Mouse (Mus musculus) forebrain, embryonic 15.5 days (tissue): ENCODE measurements at regions not wholly inside any gene's neighbourhood (a gene's known extent, or its start where the extent isn't known, plus 50 kb on each side); places are given as distances from the start of the nearest gene placed in this dataset.
A peak's percentile ranks its signal among the peaks of the same experiment; 100 is the strongest.

ENCODE experiments used
- ATAC-seq: fragments of 200-750 bp; cut with Nextera tagmentation; replicated peaks from 2 replicates; pipeline ENCODE4 v1.8.0; 2017; ENCODE audit warnings: mild to moderate bottlenecking, moderate TSS enrichment, moderate library complexity
- H3K27ac ChIP-seq: fragments of 300-500 bp; sonication (generic); replicated peaks from 2 replicates; pipeline ENCODE4 v1.5.1; 2015; ENCODE audit warnings: mild to moderate bottlenecking, inconsistent platforms
- H3K27me3 ChIP-seq: fragments of 300-500 bp; sonication (generic); 2 replicates; pipeline ENCODE4 v1.6.1; 2015; ENCODE audit warnings: inconsistent platforms
- H3K36me3 ChIP-seq: fragments of 300-500 bp; sonication (generic); 2 replicates; pipeline ENCODE4 v1.6.1; 2015; ENCODE audit warnings: mild to moderate bottlenecking, inconsistent platforms
- H3K4me1 ChIP-seq: fragments of 300-500 bp; sonication (generic); 2 replicates; pipeline ENCODE4 v1.6.1; 2015; ENCODE audit warnings: inconsistent platforms
- H3K4me2 ChIP-seq: fragments of 300-500 bp; sonication (generic); replicated peaks from 2 replicates; pipeline ENCODE4 v1.6.1; 2015; ENCODE audit warnings: mild to moderate bottlenecking, inconsistent platforms
- H3K4me3 ChIP-seq: fragments of 300-500 bp; sonication (generic); 2 replicates; pipeline ENCODE4 v1.5.1; 2015; ENCODE audit warnings: mild to moderate bottlenecking, inconsistent platforms
- H3K9ac ChIP-seq: fragments of 300-500 bp; sonication (generic); replicated peaks from 2 replicates; pipeline ENCODE4 v1.6.1; 2015; ENCODE audit warnings: mild to moderate bottlenecking, inconsistent platforms
- H3K9me3 ChIP-seq: fragments of 300-500 bp; sonication (generic); 2 replicates; pipeline ENCODE4 v1.6.1; 2016; ENCODE audit warnings: inconsistent platforms
- WGBS: fragments of 180-500 bp; shearing (Covaris S2); methylation state at CpG from one replicate; pipeline ENCODE4 v1.1.7; 2015; ENCODE audit warnings: mixed read lengths; 5-methylcytosine and 5-hydroxymethylcytosine counted together

DNA sequence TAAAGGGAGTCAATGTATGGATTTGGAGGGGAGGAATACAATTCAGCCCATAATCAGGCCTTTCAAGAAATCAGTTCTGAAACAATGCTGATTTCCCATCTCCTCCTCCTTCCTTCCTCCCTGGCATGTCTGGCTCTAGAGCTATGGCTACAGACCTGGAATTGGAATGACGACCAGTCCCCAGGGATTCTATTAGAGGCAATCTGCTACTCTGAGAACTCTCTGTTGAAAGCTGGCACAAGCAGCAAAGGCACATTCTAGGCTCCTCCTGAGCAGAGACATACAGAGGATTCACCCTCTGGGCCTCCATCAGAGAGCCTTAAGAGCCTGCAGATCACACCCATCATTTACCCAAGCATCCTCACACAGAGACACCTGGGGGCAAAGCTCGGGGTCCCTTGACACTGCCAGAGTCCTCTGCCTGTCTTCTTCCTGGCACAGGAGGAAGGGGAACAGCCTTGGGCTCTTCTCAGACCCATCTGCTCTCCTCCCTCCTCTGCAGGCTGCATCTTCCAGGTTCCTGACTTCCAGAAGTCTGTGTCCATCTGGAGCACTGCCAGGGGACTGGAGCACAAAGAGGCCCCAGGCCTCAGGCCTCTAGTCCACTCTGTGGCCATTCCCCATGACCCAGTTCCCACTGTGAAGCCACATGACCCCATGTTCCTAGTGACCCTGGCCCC is 176.2 kb downstream of the Rybp start:
- Histone ChIP-seq H3K36me3 (no peaks in the 10 kb centered on the region), H3K4me1 (0 out of 2 replicates have a peak, but pooled peaks cover 5% of the 10 kb centered on the region), H3K27me3 (no peaks in the 10 kb centered on the region), H3K27ac (no peak overlapping the region), H3K4me2 (no peak overlapping the region), H3K4me3 (no peak overlapping the region), H3K9ac (no peak overlapping the region), H3K9me3 (no peaks in the 10 kb centered on the region)
- 70% methylated on average over 2 of the region's 2 CpGs for WGBS
- ATAC-seq = no peak

DNA sequence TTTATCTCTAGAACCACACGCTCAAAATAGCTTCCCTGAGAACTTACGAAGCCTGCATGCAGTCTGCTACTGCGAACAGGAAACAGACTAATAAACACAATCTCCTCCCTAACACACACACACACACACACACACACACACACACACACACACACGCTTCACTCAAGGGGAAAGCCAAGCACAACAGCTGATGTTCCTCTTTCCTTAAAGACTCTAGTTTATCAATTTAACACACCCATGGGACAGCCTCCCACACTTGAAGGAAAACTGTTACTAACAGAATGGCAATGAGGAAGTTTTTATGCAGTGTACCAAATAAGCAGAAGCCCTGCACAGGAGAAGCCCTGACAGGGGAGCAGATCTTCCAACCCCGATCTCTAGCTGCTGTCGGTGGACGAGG is 177.3 kb downstream of the Rybp start:
- no peaks in the 10 kb centered on the region for H3K9me3 ChIP-seq
- H3K9ac ChIP-seq = no peak overlapping the region
- H3K27me3 ChIP-seq = no peaks in the 10 kb centered on the region
- H3K4me3 ChIP-seq = no peak overlapping the region
- 0 out of 2 replicates have a peak, but pooled peaks cover 5% of the 10 kb centered on the region for H3K4me1 ChIP-seq
- no peak overlapping the region for H3K4me2 ChIP-seq
- no peak; the same call in 1 of the 2 replicates for ATAC-seq
- 68% methylated on average over 7 of the region's 7 CpGs for WGBS
- H3K36me3 ChIP-seq = no peaks in the 10 kb centered on the region
- no peak overlapping the region for H3K27ac ChIP-seq

GRCm38 (mm10) chr6:100109351-100109750 is 177.9 kb downstream of the Rybp start:
- Histone ChIP-seq H3K27me3 (no peaks in the 10 kb centered on the region), H3K4me2 (no peak overlapping the region), H3K4me1 (0 out of 2 replicates have a peak, but pooled peaks cover 5% of the 10 kb centered on the region), H3K27ac (no peak overlapping the region), H3K9ac (no peak overlapping the region), H3K9me3 (no peaks in the 10 kb centered on the region), H3K36me3 (no peaks in the 10 kb centered on the region), H3K4me3 (no peak overlapping the region)
- 68% methylated on average over 3 of the region's 3 CpGs for WGBS
- no peak for ATAC-seq

DNA sequence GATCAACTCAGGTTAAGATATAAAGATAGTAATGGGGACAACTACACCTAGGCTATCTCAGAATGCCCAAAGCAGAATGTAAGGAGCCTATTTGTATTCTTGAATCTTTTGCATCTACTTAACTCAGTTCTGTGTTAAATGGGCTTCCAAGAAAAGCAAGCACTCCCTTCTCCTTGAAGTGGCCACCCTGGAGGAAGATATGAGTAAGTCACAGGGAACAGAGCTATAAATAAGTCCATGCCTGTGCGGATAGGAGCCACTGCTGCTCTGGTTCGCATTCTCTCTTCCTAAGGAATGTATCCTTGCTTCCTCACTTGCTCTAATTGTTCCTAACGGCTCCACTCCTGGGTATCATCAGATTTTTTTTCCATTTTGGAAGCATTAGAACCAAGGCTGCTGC is 179.8 kb downstream of the Rybp start:
- no peak for ATAC-seq
- H3K4me3 ChIP-seq = no peak overlapping the region
- H3K9me3 ChIP-seq = no peaks in the 10 kb centered on the region
- peaks cover 13% of the 10 kb centered on the region; the same call in 1 of the 2 replicates for H3K4me1 ChIP-seq
- no peaks in the 10 kb centered on the region for H3K36me3 ChIP-seq
- no peak overlapping the region for H3K9ac ChIP-seq
- no peak overlapping the region for H3K27ac ChIP-seq
- no peak overlapping the region for H3K4me2 ChIP-seq
- no peaks in the 10 kb centered on the region for H3K27me3 ChIP-seq
- WGBS = 81% methylated on average over 3 of the region's 3 CpGs

- H3K4me3 ChIP-seq = no peak overlapping the region
- H3K36me3 ChIP-seq = no peaks in the 10 kb centered on the region
- no peak overlapping the region for H3K27ac ChIP-seq
- H3K9ac ChIP-seq = no peak overlapping the region
- H3K9me3 ChIP-seq = no peaks in the 10 kb centered on the region
- WGBS = 90% methylated on average over 5 of the region's 5 CpGs
- H3K4me1 ChIP-seq = peaks cover 15% of the 10 kb centered on the region; the same call in 1 of the 2 replicates
- ATAC-seq = no peak
- H3K4me2 ChIP-seq = no peak overlapping the region
- H3K27me3 ChIP-seq = no peaks in the 10 kb centered on the region
Measured at GRCm38 (mm10) chr6:100107066-100107465, 180.2 kb downstream of the Rybp start.

DNA sequence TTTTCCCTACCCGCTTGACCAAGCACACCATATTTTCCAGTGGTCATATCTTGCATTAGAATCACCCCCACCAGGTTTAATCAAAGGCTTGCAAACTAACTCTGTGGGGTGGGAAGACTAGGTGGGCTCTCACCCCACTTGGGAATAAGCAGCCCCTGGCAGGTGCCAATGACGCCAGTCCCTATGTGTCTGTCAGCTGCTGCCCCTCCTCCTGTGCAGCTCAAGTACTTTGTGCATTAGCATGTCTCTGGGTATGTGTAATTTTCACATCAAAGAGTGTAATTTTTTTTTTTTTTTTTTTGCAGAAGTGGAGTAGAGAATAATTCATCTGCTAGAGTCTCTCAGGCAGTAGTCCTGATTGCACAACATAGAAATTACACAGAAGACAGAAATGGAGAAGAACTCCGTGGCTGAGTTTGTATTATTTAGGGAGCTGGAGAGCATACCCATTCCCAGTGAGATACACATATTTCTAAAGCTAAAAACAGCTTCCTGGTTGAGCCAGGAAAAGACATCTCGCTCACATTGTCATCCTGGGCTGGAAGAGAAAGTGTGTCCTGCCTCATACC is 186.6 kb downstream of the Rybp start:
- no peaks in the 10 kb centered on the region for H3K9me3 ChIP-seq
- H3K4me1 ChIP-seq = peaks cover 18% of the 10 kb centered on the region; the same call in 1 of the 2 replicates
- no peak overlapping the region for H3K4me2 ChIP-seq
- H3K27me3 ChIP-seq = no peaks in the 10 kb centered on the region
- no peak overlapping the region for H3K9ac ChIP-seq
- peak overlapping the region; percentile 28; the same call in 1 of the 2 replicates for H3K27ac ChIP-seq
- no peak overlapping the region for H3K4me3 ChIP-seq
- ATAC-seq = peak; percentile 84
- 70% methylated on average over 4 of the region's 4 CpGs for WGBS
- H3K36me3 ChIP-seq = no peaks in the 10 kb centered on the region

GRCm38 (mm10) chr6:100096393-100097125 is 190.7 kb downstream of the Rybp start:
- H3K9me3 ChIP-seq = no peaks in the 10 kb centered on the region
- 81% methylated on average over 13 of the region's 13 CpGs for WGBS
- no peak for ATAC-seq
- no peak overlapping the region for H3K9ac ChIP-seq
- H3K27me3 ChIP-seq = no peaks in the 10 kb centered on the region
- no peak overlapping the region for H3K4me2 ChIP-seq
- H3K27ac ChIP-seq = no peak overlapping the region
- no peak overlapping the region for H3K4me3 ChIP-seq
- no peaks in the 10 kb centered on the region for H3K36me3 ChIP-seq
- peaks cover 8% of the 10 kb centered on the region; the same call in 1 of the 2 replicates for H3K4me1 ChIP-seq

- no peaks in the 10 kb centered on the region for H3K36me3 ChIP-seq
- WGBS = 92% methylated on average over 6 of the region's 6 CpGs
Measured at GRCm38 (mm10) chr6:100094653-100095217, 192.6 kb downstream of the Rybp start.

GRCm38 (mm10) chr6:100092870-100093269 is 194.4 kb downstream of the Rybp start:
- Histone ChIP-seq H3K27ac (no peak overlapping the region), H3K4me3 (no peak overlapping the region), H3K4me2 (no peak overlapping the region), H3K36me3 (no peaks in the 10 kb centered on the region), H3K4me1 (no peaks in the 10 kb centered on the region), H3K9me3 (no peaks in the 10 kb centered on the region), H3K9ac (no peak overlapping the region), H3K27me3 (no peaks in the 10 kb centered on the region)
- 82% methylated on average over 8 of the region's 8 CpGs for WGBS
- no peak for ATAC-seq

More at GRCm38 (mm10) chr6:100094653-100095217, 192.6 kb downstream of the Rybp start:
- ATAC-seq = no peak
- H3K9me3 ChIP-seq = no peaks in the 10 kb centered on the region
- H3K27ac ChIP-seq = no peak overlapping the region
- H3K4me3 ChIP-seq = no peak overlapping the region
- no peaks in the 10 kb centered on the region for H3K4me1 ChIP-seq
- no peaks in the 10 kb centered on the region for H3K27me3 ChIP-seq
- H3K9ac ChIP-seq = no peak overlapping the region
- no peak overlapping the region for H3K4me2 ChIP-seq

DNA sequence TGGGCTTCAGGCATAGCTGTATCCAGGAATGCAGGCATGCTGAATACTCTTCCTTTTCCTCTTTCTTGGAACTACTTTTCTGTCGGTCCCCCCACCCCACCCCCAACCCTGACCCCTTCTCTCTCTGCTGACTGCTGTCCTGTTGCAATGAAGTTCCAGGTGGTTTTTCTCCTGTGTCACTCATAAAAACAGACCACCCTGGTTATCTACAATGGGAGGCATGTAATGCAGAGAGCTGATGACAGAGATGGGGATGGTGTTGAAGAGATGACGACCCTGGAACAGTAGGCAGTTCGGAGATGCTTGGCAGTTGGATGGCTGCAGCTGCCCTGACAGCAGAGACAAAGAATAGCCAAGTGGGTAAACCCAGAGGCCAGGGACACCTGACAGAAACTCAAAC is 195.5 kb downstream of the Rybp start:
- no peak overlapping the region for H3K4me2 ChIP-seq
- no peak overlapping the region for H3K9ac ChIP-seq
- H3K4me3 ChIP-seq = no peak overlapping the region
- H3K9me3 ChIP-seq = no peaks in the 10 kb centered on the region
- H3K36me3 ChIP-seq = no peaks in the 10 kb centered on the region
- H3K4me1 ChIP-seq = no peaks in the 10 kb centered on the region
- 82% methylated on average over 3 of the region's 3 CpGs for WGBS
- H3K27me3 ChIP-seq = no peaks in the 10 kb centered on the region
- no peak for ATAC-seq
- no peak overlapping the region for H3K27ac ChIP-seq

GRCm38 (mm10) chr6:100088576-100088975 is 198.7 kb downstream of the Rybp start:
- WGBS = 52% methylated on average over 4 of the region's 4 CpGs
- Histone ChIP-seq H3K4me2 (no peak overlapping the region), H3K4me3 (no peak overlapping the region), H3K9ac (no peak overlapping the region), H3K4me1 (no peaks in the 10 kb centered on the region), H3K27ac (no peak overlapping the region), H3K36me3 (no peaks in the 10 kb centered on the region), H3K27me3 (no peaks in the 10 kb centered on the region), H3K9me3 (no peaks in the 10 kb centered on the region)
- ATAC-seq = no peak

DNA sequence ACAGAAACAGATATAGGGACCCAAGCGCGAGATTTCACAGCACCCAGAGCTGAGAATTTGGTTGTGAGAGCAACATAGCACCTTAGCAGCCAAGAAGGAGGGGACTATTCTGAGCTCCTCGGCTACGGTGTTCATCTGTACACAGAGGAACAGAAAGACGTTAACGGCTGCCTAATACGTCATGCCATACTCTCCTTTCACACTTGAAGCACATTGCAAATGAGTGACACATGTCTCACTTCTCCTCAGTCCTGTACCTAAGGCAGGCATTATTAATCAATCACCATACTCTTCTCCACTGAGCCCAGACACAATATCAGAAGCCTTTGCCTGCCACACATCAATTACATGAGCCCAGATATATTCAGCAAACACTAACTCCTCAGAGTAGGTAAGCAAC is 200.5 kb downstream of the Rybp start:
- Histone ChIP-seq H3K4me3 (no peak overlapping the region), H3K4me1 (no peaks in the 10 kb centered on the region), H3K9ac (no peak overlapping the region), H3K27ac (no peak overlapping the region), H3K9me3 (no peaks in the 10 kb centered on the region), H3K27me3 (no peaks in the 10 kb centered on the region), H3K36me3 (no peaks in the 10 kb centered on the region), H3K4me2 (no peak overlapping the region)
- 59% methylated on average over 7 of the region's 7 CpGs for WGBS
- ATAC-seq = no peak
